Mouse (Mus musculus): ENCODE data around the gene Gpat2. TPM values are rescaled to one million over a fixed set of nuclear protein-coding genes. Genes with fewer than 3 reads are reported as not detected.

The Gpat2 gene
- polyA plus RNA-seq, 1 experiment from 2014 or later: 0.15 TPM

DNA sequence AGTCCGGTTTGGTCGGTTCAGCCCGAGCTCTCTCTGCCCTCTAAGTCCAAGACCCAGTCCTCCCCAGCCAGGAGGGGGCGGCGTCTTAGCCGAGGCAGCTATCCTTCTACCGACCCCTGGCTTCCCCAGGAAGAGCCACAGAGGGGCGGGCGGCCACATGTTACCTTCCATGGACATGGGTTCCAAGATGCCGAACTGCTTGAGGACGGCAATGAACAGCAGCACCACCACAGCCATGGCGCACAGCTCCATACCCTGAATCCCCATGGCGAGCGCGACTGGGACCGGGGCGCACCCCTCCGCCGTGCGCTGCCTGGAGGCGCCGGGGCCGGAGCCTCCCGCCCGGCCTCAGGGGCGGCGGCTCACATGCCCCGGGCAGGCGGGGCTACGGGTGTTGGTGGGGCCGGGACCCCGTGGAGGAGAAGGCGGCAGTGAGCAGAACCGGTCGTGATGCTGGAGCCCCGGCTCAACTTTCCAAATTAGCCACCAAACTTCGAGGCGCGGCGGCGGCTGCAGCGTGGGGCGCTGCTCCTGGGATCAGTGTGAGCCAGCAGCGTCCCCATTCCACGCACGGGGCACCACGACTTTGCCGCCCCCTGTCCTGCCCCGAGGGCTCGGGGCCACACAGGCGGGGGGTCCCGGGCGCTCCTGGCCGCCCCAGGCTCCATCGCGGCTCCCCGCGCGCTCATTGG is 57.0 kb downstream of the Gpat2 start:
- Histone ChIP-seq H3K27me3 (replicated peaks) (peaks cover 65% of the 10 kb centered on the region), H3K36me3 (no peaks in the 10 kb centered on the region), H3K4me1 (replicated peaks) (peaks cover 29% of the 10 kb centered on the region), H3K27ac (no peak overlapping the region), H3K9ac (peak overlapping the region; percentile 50), H3K9me3 (no peaks in the 10 kb centered on the region), H3K4me2 (replicated peaks) (peak overlapping the region; percentile 94), H3K4me3 (replicated peaks) (peak overlapping the region; percentile 56)
- WGBS: under 1% methylated on average over 58 of the region's 59 CpGs
- ATAC-seq: peak; percentile 50

DNA sequence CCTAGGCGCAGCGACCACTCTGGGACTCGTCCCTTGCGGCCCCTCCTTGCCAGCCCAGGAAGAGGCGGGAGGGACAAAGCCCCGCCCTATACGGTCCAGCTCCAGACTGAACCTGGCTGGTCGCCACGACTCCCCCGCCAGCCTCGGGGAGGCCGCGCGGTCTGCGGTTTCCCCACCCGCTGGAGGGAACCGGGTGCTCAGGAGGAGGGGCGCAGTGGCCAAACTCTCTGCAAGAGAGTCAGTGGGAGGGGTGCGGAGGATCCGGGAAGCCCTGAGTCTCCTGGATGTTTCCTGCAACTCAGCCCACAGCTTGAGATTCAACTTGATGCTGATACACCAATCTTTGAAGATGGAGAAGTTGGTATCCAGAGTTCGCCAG is 57.5 kb downstream of the Gpat2 start:
- no peaks in the 10 kb centered on the region for H3K9me3 ChIP-seq
- 2% methylated on average over 21 of the region's 21 CpGs for WGBS
- ATAC-seq: peak; percentile 90
- no peaks in the 10 kb centered on the region for H3K36me3 ChIP-seq
- peak overlapping the region; percentile 94 for H3K4me2 ChIP-seq (replicated peaks)
- H3K27ac ChIP-seq: peak overlapping the region; percentile 29; the same call in 1 of the 2 replicates
- peaks cover 29% of the 10 kb centered on the region for H3K4me1 ChIP-seq (replicated peaks)
- H3K9ac ChIP-seq: peak overlapping the region; percentile 50; the same call in 1 of the 2 replicates
- peak overlapping the region; percentile 56 for H3K4me3 ChIP-seq (replicated peaks)
- H3K27me3 ChIP-seq (replicated peaks): peaks cover 65% of the 10 kb centered on the region

DNA sequence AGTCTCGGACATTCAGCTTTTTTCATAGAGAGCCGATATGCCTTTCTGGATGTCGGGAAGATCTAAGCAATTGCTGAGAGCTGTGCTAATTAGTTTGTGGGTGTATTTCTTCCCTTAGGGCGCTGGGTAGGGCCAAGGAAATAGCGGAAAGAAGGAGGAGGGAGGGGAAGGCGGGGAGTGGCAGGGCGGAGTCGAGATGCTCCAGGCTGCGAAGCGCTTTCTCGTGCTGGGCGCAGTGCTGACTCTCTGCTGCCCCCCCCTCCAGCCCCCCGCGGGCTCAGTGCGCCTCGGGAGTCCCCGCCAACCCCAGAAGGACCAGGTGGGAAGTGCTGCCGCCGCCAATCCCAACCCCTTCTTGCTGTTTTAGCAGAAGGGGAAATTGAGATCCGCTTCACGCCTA is 58.0 kb downstream of the Gpat2 start:
- H3K36me3 ChIP-seq: no peaks in the 10 kb centered on the region
- H3K4me1 ChIP-seq (replicated peaks): peaks cover 29% of the 10 kb centered on the region
- H3K9ac ChIP-seq: 0 out of 2 replicates have a peak overlapping the region, but pooled peaks have one; percentile 50
- H3K4me3 ChIP-seq (replicated peaks): peak overlapping the region; percentile 56
- H3K27me3 ChIP-seq (replicated peaks): peaks cover 65% of the 10 kb centered on the region
- peak; percentile 39; the same call in 1 of the 2 replicates for ATAC-seq
- H3K27ac ChIP-seq: 0 out of 2 replicates have a peak overlapping the region, but pooled peaks have one; percentile 29
- WGBS: under 1% methylated on average over 20 of the region's 21 CpGs
- H3K9me3 ChIP-seq: no peaks in the 10 kb centered on the region
- peak overlapping the region; percentile 94 for H3K4me2 ChIP-seq (replicated peaks)

DNA sequence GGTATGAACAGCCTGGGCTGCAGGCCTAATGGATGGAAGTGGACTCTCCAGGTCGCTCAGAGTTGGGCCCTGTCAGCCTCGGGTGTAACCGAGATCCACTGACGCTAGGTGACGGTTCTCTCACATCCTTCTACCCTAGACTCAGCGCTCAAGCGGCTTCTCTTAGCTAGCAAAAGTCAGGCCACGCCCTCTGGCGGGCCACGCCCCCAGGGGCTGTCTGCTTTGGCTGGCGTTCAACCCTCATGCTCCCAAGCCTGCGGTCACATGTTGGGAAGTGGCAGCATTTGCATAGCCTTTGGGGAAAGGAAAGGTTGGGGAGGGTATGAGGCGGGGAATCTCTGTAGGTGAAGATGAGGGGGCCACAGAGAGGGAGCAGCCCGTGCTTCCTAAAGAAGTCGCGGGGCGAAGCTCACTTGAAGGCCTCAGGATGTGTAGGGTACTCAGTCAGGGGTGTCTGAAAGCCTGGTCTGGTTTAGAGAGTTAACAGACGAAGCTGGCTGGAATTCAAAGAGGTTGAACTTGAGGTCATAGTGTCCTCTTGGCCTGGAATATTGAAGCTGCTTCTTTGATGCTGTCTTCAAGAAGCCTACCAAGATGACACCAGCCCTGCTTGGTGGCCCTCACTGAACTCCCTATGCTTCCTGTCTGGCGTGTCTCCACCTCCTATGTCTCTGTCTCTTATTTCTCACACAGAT is 59.6 kb downstream of the Gpat2 start:
- Histone ChIP-seq H3K4me2 (replicated peaks) (peak overlapping the region; percentile 52), H3K4me3 (replicated peaks) (peak overlapping the region; percentile 11), H3K36me3 (no peaks in the 10 kb centered on the region), H3K9ac (no peak overlapping the region), H3K9me3 (no peaks in the 10 kb centered on the region), H3K27ac (no peak overlapping the region), H3K27me3 (replicated peaks) (peaks cover 60% of the 10 kb centered on the region), H3K4me1 (replicated peaks) (peaks cover 29% of the 10 kb centered on the region)
- peak; percentile 78 for ATAC-seq
- 8% methylated on average over 19 of the region's 19 CpGs for WGBS

Other genes with a start within 250 kb of the Gpat2 start
- gene 1810024B03Rik, start 216.9 kb upstream of the Gpat2 start, polyA plus RNA-seq (2015; fragmentation: Nextera tagmentation; extraction: Ambion mirVana): 1.8 and 2.0 TPM in 2 replicates
- gene Snrnp200, start 216.8 kb upstream of the Gpat2 start, polyA plus RNA-seq (2015; fragmentation: Nextera tagmentation; extraction: Ambion mirVana): 42.2 and 45.2 TPM in 2 replicates
- 60.2 and 60.9 TPM in 2 replicates for gene Ciao1, start 177.4 kb upstream of the Gpat2 start, polyA plus RNA-seq (2015; fragmentation: Nextera tagmentation; extraction: Ambion mirVana)
- gene Tmem127, start 177.3 kb upstream of the Gpat2 start, polyA plus RNA-seq (2015; fragmentation: Nextera tagmentation; extraction: Ambion mirVana): 28.3 and 28.5 TPM in 2 replicates
- gene Stard7, start 155.0 kb upstream of the Gpat2 start, polyA plus RNA-seq (2015; fragmentation: Nextera tagmentation; extraction: Ambion mirVana): 89.1 and 89.5 TPM in 2 replicates
- gene Dusp2, start 89.0 kb upstream of the Gpat2 start, polyA plus RNA-seq (2015; fragmentation: Nextera tagmentation; extraction: Ambion mirVana): 4.5 and 5.2 TPM in 2 replicates
- not detected in 2 replicates for gene Astl, start 86.6 kb upstream of the Gpat2 start, polyA plus RNA-seq (2015; fragmentation: Nextera tagmentation; extraction: Ambion mirVana)
- 1.3 and 1.7 TPM in 2 replicates for gene Adra2b, start 62.0 kb upstream of the Gpat2 start, polyA plus RNA-seq (2015; fragmentation: Nextera tagmentation; extraction: Ambion mirVana)
- 19.0 and 23.0 TPM in 2 replicates for gene Fahd2a, start 19.4 kb downstream of the Gpat2 start, polyA plus RNA-seq (2015; fragmentation: Nextera tagmentation; extraction: Ambion mirVana)
- gene Kcnip3, start 96.9 kb downstream of the Gpat2 start, polyA plus RNA-seq (2015; fragmentation: Nextera tagmentation; extraction: Ambion mirVana): 3.3 and 4.0 TPM in 2 replicates
- gene Prom2, start 116.3 kb downstream of the Gpat2 start, polyA plus RNA-seq (2015; fragmentation: Nextera tagmentation; extraction: Ambion mirVana): 0.63 and 0.65 TPM in 2 replicates
- 3.5 and 3.6 TPM in 2 replicates for gene Zfp661, start 161.9 kb downstream of the Gpat2 start, polyA plus RNA-seq (2015; fragmentation: Nextera tagmentation; extraction: Ambion mirVana)
- 155 and 165 TPM in 2 replicates for gene Mrps5, start 162.0 kb downstream of the Gpat2 start, polyA plus RNA-seq (2015; fragmentation: Nextera tagmentation; extraction: Ambion mirVana)
- gene Mal, start 231.5 kb downstream of the Gpat2 start, polyA plus RNA-seq (2015; fragmentation: Nextera tagmentation; extraction: Ambion mirVana): 0.93 and 1.5 TPM in 2 replicates